Comparison of ENCODE assay signal across 8 mouse cellular contexts in the genomic region with DNA sequence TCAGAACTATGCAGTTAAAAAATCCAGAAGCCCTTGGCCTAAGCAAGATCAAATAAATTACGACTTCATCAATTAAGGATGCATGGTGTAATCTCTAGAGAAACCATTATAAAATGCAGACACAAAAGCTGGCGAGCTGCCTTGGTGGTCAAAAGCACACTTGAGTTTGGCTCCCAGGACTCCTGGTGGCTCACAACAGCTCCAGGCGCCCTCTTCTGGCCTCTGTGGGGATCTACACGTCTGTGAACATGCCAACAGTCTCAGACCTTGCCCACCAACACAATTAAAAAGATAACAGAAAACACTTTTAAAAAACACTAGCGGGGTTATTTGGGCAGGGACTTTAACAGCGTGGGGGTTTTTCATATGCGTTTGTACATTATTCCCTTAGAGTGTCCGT. TPM values are rescaled to one million over a fixed set of nuclear protein-coding genes. Genes with fewer than 3 reads are reported as not detected.
DNase-seq lines count a peak whose midpoint lies in the region; TF ChIP-seq lines count a peak whose summit lies in the region.
"Had no signal": no experiment of that assay in that cellular context is flagged by ENCODE, and none has a peak within 500 bp of the region (broad histone marks: within the 10 kb centered on the region; RNA-seq: fewer than 3 reads in every experiment).

No protein-coding gene starts in this region.

- H3K4me1 ChIP-seq in lung, adult 2 months (ENCODE audit: control insufficient read depth, insufficient read depth, low read length): no peaks in the 10 kb centered on the region

- TF ChIP-seq CTCF in lung, adult 2 months (IDR thresholded peaks at IDR 0.05; ENCODE audit: insufficient read depth, low read length): peak; percentile 88

- no peak overlapping the region for H3K4me3 ChIP-seq in lung, adult 2 months (replicated peaks; ENCODE audit: extremely low read depth, low read depth, low read length)

- no peak for TF ChIP-seq POLR2A in lung, adult 2 months (IDR thresholded peaks at IDR 0.05; ENCODE audit: borderline replicate concordance, extremely low read depth, low read depth, low read length)

- intact Hi-C loops in gastrocnemius, postnatal 14 days (cut with DNase I; ENCODE audit: low total_unique reads): loop anchor here (5.0 to 10.0 kb wide), 2 partner anchors 198 to 275 kb away; no protein-coding TSS in a partner anchor

- 20% methylated on average over 8 of the region's 8 CpGs for WGBS in lung, adult 2 months

- peak; percentile 78 for DNase-seq in CD4-positive, CD25-positive, alpha-beta regulatory T cell, adult 2 months (ENCODE audit: low read depth, low spot score)
- DNase-seq in MEL-GATA-1-ER (ENCODE audit: extremely low read depth, low read depth): peak; percentile 36
- DNase-seq in cerebellum, adult 8-10 months: peak; percentile 10
- DNase-seq in gastrocnemius, postnatal 14 days: peak; percentile 76
- peak; percentile 64 to 82 for DNase-seq in kidney, postnatal 36 days
- peak; percentile 62 for DNase-seq in lung, adult 2 months
- DNase-seq in right cerebral cortex, postnatal 14 days: peak; percentile 75

RNA-seq across cellular contexts. Expression of a gene that starts 12.4 kb away (rescaled TPM):
- total RNA-seq in gastrocnemius, postnatal 14 days (2021): not detected
- 36.4 and 68.1 TPM in 2 replicates for polyA plus RNA-seq in lung, adult 2 months (2012; rRNA removed)

RNA-seq across cellular contexts. Expression of a gene that starts 16.0 kb away (rescaled TPM):
- total RNA-seq in gastrocnemius, postnatal 14 days (2021): not detected
- polyA plus RNA-seq in lung, adult 2 months (2012; rRNA removed): not detected in 2 replicates
- polyA plus RNA-seq: liver, embryonic 16.5 days had no signal

Comparison
In these comparisons a context has a peak if more than half of its experiments do, and no peak if none do; other contexts are left out.
1. DNase-seq: peak in every context shown above with its lines; median percentile 78 in CD4-positive, CD25-positive, alpha-beta regulatory T cell, adult 2 months; 76 in gastrocnemius, postnatal 14 days; 75 in right cerebral cortex, postnatal 14 days; 73 in kidney, postnatal 36 days; 62 in lung, adult 2 months; 36 in MEL-GATA-1-ER; 10 in cerebellum, adult 8-10 months.